Mouse (Mus musculus): Measurements from ENCODE around the gene Them4. TPM values are rescaled to one million over a fixed set of nuclear protein-coding genes. Genes with fewer than 3 reads are reported as not detected.

Them4 gene
- total and polyA plus RNA-seq, 3 experiments = 0.81 to 1.4 TPM; not detected in 1

DNA sequence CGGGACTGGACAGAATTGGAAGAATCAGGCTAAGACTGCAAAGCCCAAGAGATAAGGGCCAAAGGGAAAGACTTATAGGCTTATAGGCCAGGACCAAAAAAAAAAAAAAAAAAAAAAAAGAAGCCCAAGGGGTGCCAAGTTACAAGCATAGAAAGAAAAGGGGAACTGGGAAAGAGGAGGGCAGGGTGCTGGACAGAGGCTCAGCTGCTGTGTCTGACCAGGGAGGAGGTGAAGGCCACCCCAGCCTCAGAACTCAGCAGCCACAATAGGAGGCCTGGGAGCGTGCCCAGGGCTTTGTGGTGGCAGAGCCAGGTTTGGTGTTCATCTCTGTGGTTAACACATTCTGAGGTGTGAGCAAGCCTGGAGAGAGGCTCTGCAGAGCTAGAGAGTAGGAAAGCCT lies 65.3 kb downstream of the Them4 start:
- no peaks in the 10 kb centered on the region for H3K79me2 ChIP-seq (ENCODE audit: control insufficient read depth, insufficient read depth, low read length, poor library complexity)
- H3K27me3 ChIP-seq (ENCODE audit: control insufficient read depth in 1 of 2, insufficient read depth in 2 of 2, low read length in 2 of 2) = peaks cover 0 to 3% of the 10 kb centered on the region in 2 experiments; a peak in 1 of 4 replicates
- no peak for DNase-seq (ENCODE audit: low read depth, low spot score)
- H3K27ac ChIP-seq (ENCODE audit: control insufficient read depth, low read depth, low read length) = no peak overlapping the region
- peaks cover 0 to under 1% of the 10 kb centered on the region in 2 experiments; a peak in 1 of 4 replicates for H3K36me3 ChIP-seq (ENCODE audit: control insufficient read depth in 1 of 2, insufficient read depth in 2 of 2, low read length in 2 of 2)
- TF ChIP-seq EP300 (IDR thresholded peaks at IDR 0.05; ENCODE audit: low read depth in 1 of 2, low read length in 2 of 2) (no peak), ZNF384 (IDR thresholded peaks at IDR 0.05; ENCODE audit: low read depth, low read length) (peak; percentile 67), RCOR1 (IDR thresholded peaks at IDR 0.05; ENCODE audit: low read depth, low read length) (no peak), MAFK (IDR thresholded peaks at IDR 0.05; ENCODE audit: borderline replicate concordance, low read depth, low read length) (no peak)
- peaks cover 0 to under 1% of the 10 kb centered on the region in 2 experiments; a peak in 3 of 4 replicates for H3K4me1 ChIP-seq (ENCODE audit: control insufficient read depth in 1 of 2, insufficient read depth in 2 of 2, low read length in 2 of 2)
- no peak overlapping the region for H3K9ac ChIP-seq (ENCODE audit: control insufficient read depth, low read depth, low read length, poor library complexity, severe bottlenecking)
- H3K4me3 ChIP-seq (ENCODE audit: control insufficient read depth in 1 of 2, insufficient read depth in 1 of 2, low read depth in 2 of 2, low read length in 2 of 2) = no peak overlapping the region
- H3K9me3 ChIP-seq (replicated peaks; ENCODE audit: insufficient read depth, low read length) = no peaks in the 10 kb centered on the region

- Histone ChIP-seq H3K79me2 (ENCODE audit: control insufficient read depth, insufficient read depth, low read length, poor library complexity) (no peaks in the 10 kb centered on the region), H3K27ac (ENCODE audit: control insufficient read depth, low read depth, low read length) (no peak overlapping the region), H3K4me3 (ENCODE audit: control insufficient read depth in 1 of 2, insufficient read depth in 1 of 2, low read depth in 2 of 2, low read length in 2 of 2) (no peak overlapping the region), H3K9me3 (replicated peaks; ENCODE audit: insufficient read depth, low read length) (no peaks in the 10 kb centered on the region), H3K4me1 (ENCODE audit: control insufficient read depth in 1 of 2, insufficient read depth in 2 of 2, low read length in 2 of 2) (no peaks in the 10 kb centered on the region), H3K27me3 (ENCODE audit: control insufficient read depth in 1 of 2, insufficient read depth in 2 of 2, low read length in 2 of 2) (peaks cover 0 to 3% of the 10 kb centered on the region in 2 experiments; a peak in 1 of 4 replicates), H3K9ac (ENCODE audit: control insufficient read depth, low read depth, low read length, poor library complexity, severe bottlenecking) (no peak overlapping the region), H3K36me3 (ENCODE audit: control insufficient read depth in 1 of 2, insufficient read depth in 2 of 2, low read length in 2 of 2) (no peaks in the 10 kb centered on the region)
- TF ChIP-seq USF1 (IDR thresholded peaks at IDR 0.05; ENCODE audit: low read depth, low read length) = no peak
- TF ChIP-seq TAL1 (IDR thresholded peaks at IDR 0.05; ENCODE audit: low read length) = no peak
- TF ChIP-seq TBP (IDR thresholded peaks at IDR 0.05; ENCODE audit: low read depth, low read length) = no peak
- no peak for TF ChIP-seq ZC3H11A (IDR thresholded peaks at IDR 0.05; ENCODE audit: low read depth, low read length)
- no peak for TF ChIP-seq ZMIZ1 (IDR thresholded peaks at IDR 0.05; ENCODE audit: low read depth, low read length)
- no peak for TF ChIP-seq POLR2AphosphoS2 (IDR thresholded peaks at IDR 0.05; ENCODE audit: low read length)
- no peak for TF ChIP-seq KAT2A (conservative IDR thresholded peaks at IDR 0.05; ENCODE audit: low read depth, low read length)
- TF ChIP-seq HCFC1 (IDR thresholded peaks at IDR 0.05; ENCODE audit: low read depth, low read length) = no peak
- TF ChIP-seq GATA1 (IDR thresholded peaks at IDR 0.05; ENCODE audit: low read depth, low read length) = no peak
- no peak for TF ChIP-seq CHD1 (IDR thresholded peaks at IDR 0.05; ENCODE audit: low read depth, low read length)
- TF ChIP-seq TCF12 (IDR thresholded peaks at IDR 0.05; ENCODE audit: low read depth, low read length) = no peak
- TF ChIP-seq SMC3 (IDR thresholded peaks at IDR 0.05; ENCODE audit: low read depth, low read length) = no peak
- no peak for TF ChIP-seq MYB (IDR thresholded peaks at IDR 0.05; ENCODE audit: low read depth, low read length)
- no peak for TF ChIP-seq SIN3A (IDR thresholded peaks at IDR 0.05; ENCODE audit: low read length)
- TF ChIP-seq ELF1 (IDR thresholded peaks at IDR 0.05; ENCODE audit: low read depth, low read length) = no peak
- TF ChIP-seq ZNF384 (IDR thresholded peaks at IDR 0.05; ENCODE audit: low read depth, low read length) = no peak
- TF ChIP-seq ZKSCAN1 (IDR thresholded peaks at IDR 0.05; ENCODE audit: low read depth, low read length) = no peak
- TF ChIP-seq GABPA (IDR thresholded peaks at IDR 0.05; ENCODE audit: low read depth, low read length) = no peak
- DNase-seq (ENCODE audit: low read depth, low spot score) = no peak
Measured at GRCm38 (mm10) chr3:94375861-94376260, 66.0 kb downstream of the Them4 start.

All from MEL (cell line).